Mouse (Mus musculus): ENCODE data around the gene H2al1n. TPM values are rescaled to one million over a fixed set of nuclear protein-coding genes. Genes with fewer than 3 reads are reported as not detected.
"Not testable (repeated sequence)": the region's sequence is repeated elsewhere in the genome, so short reads cannot be mapped to it uniquely, and the experiment has no call there.

Gene H2al1n
- polyA plus RNA-seq (2015; fragmentation: Nextera tagmentation; extraction: Ambion mirVana), result not detected in 2 replicates

- not testable (repeated sequence) for H3K4me2 ChIP-seq (ENCODE audit: low read length); H3K27me3 ChIP-seq (ENCODE audit: insufficient read depth, low read length); H3K9me3 ChIP-seq (replicated peaks; ENCODE audit: low read length); DNase-seq (ENCODE audit: low spot score); H3K36me3 ChIP-seq (ENCODE audit: insufficient read depth, low read length); H3K9ac ChIP-seq (ENCODE audit: low read depth, low read length); H3K27ac ChIP-seq; H3K4me1 ChIP-seq (replicated peaks; ENCODE audit: insufficient read depth, low read length); ATAC-seq (replicated peaks; ENCODE audit: low FRiP score, low read depth); H3K4me3 ChIP-seq (replicated peaks; ENCODE audit: low read depth, low read length)
- WGBS, result 90% methylated on average over 3 of the region's 3 CpGs
These were observed at the start of gene H2al1n for GRCm38 (mm10) chrX:14210848-14211247. Gene H2al1n, plus strand, starts transcription at chrX:14211148.

- Histone ChIP-seq H3K4me1 (replicated peaks; ENCODE audit: insufficient read depth, low read length) (no peaks in the 10 kb centered on the region), H3K9me3 (replicated peaks; ENCODE audit: low read length) (no peaks in the 10 kb centered on the region), H3K27ac (no peak overlapping the region), H3K27me3 (ENCODE audit: insufficient read depth, low read length) (no peaks in the 10 kb centered on the region), H3K4me3 (replicated peaks; ENCODE audit: low read depth, low read length) (no peak overlapping the region), H3K4me2 (ENCODE audit: low read length) (no peak overlapping the region), H3K36me3 (ENCODE audit: insufficient read depth, low read length) (no peaks in the 10 kb centered on the region), H3K9ac (ENCODE audit: low read depth, low read length) (no peak overlapping the region)
- WGBS, result 51% methylated on average over 4 of the region's 4 CpGs
- DNase-seq (ENCODE audit: low spot score) (peak; percentile 47), ATAC-seq (replicated peaks; ENCODE audit: low FRiP score, low read depth) (no peak)
- TF ChIP-seq CTCF (IDR thresholded peaks at IDR 0.05; ENCODE audit: low read depth), result no peak
These were observed 11.7 kb upstream of the H2al1n start for GRCm38 (mm10) chrX:14199284-14199683.

- 41% methylated on average over 8 of the region's 8 CpGs for WGBS
These were observed 4.7 kb upstream of the H2al1n start for GRCm38 (mm10) chrX:14206112-14206875.

DNA sequence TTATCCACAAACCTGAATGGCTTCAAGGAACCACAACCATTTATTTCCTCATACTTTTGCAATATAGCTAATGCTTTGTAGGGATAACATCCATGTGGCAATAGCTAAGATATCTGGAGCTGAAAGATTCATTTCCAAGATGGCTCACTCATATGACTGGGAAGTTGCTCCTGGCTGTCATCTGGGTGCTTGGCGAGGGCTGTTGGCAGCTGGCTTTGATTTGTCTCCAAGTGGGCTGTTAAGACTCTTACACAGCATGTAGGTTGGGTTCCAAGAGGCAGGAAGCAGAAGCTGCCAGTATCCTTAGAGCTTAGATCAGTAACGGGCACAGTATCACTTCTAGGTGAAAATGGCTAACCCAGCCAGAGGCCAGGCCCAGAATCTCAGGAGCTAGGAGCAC is 18.3 kb downstream of the H2al1n start:
- Histone ChIP-seq H3K36me3 (ENCODE audit: insufficient read depth, low read length) (no peaks in the 10 kb centered on the region), H3K9me3 (replicated peaks; ENCODE audit: low read length) (no peaks in the 10 kb centered on the region), H3K27me3 (ENCODE audit: insufficient read depth, low read length) (no peaks in the 10 kb centered on the region), H3K4me3 (replicated peaks; ENCODE audit: low read depth, low read length) (no peak overlapping the region), H3K4me2 (ENCODE audit: low read length) (no peak overlapping the region), H3K4me1 (replicated peaks; ENCODE audit: insufficient read depth, low read length) (no peaks in the 10 kb centered on the region), H3K9ac (ENCODE audit: low read depth, low read length) (no peak overlapping the region), H3K27ac (no peak overlapping the region)
- DNase-seq (ENCODE audit: low spot score) (no peak), ATAC-seq (replicated peaks; ENCODE audit: low FRiP score, low read depth) (no peak)
- 63% methylated on average over 2 of the region's 2 CpGs for WGBS
- no peak for TF ChIP-seq CTCF (IDR thresholded peaks at IDR 0.05; ENCODE audit: low read depth)

More at GRCm38 (mm10) chrX:14206112-14206875, 4.7 kb upstream of the H2al1n start:
- Histone ChIP-seq H3K36me3 (ENCODE audit: insufficient read depth, low read length) (no peaks in the 10 kb centered on the region), H3K9ac (ENCODE audit: low read depth, low read length) (no peak overlapping the region), H3K4me1 (replicated peaks; ENCODE audit: insufficient read depth, low read length) (no peaks in the 10 kb centered on the region), H3K27ac (no peak overlapping the region), H3K9me3 (replicated peaks; ENCODE audit: low read length) (no peaks in the 10 kb centered on the region), H3K4me3 (replicated peaks; ENCODE audit: low read depth, low read length) (no peak overlapping the region), H3K4me2 (ENCODE audit: low read length) (no peak overlapping the region), H3K27me3 (ENCODE audit: insufficient read depth, low read length) (no peaks in the 10 kb centered on the region)
- DNase-seq (ENCODE audit: low spot score), result peak; percentile 81
- TF ChIP-seq CTCF (IDR thresholded peaks at IDR 0.05; ENCODE audit: low read depth), result no peak
- ATAC-seq (replicated peaks; ENCODE audit: low FRiP score, low read depth), result peak; percentile 85

GRCm38 (mm10) chrX:14259597-14260239 is 48.8 kb downstream of the H2al1n start:
- WGBS, result 73% methylated on average over 3 of the region's 3 CpGs
- no peaks in the 10 kb centered on the region for H3K9me3 ChIP-seq (replicated peaks; ENCODE audit: low read length)
- H3K27me3 ChIP-seq (ENCODE audit: insufficient read depth, low read length), result no peaks in the 10 kb centered on the region
- H3K4me2 ChIP-seq (ENCODE audit: low read length), result no peak overlapping the region
- H3K36me3 ChIP-seq (ENCODE audit: insufficient read depth, low read length), result no peaks in the 10 kb centered on the region
- no peak overlapping the region for H3K27ac ChIP-seq
- H3K4me1 ChIP-seq (replicated peaks; ENCODE audit: insufficient read depth, low read length), result no peaks in the 10 kb centered on the region
- no peak overlapping the region for H3K4me3 ChIP-seq (replicated peaks; ENCODE audit: low read depth, low read length)
- DNase-seq (ENCODE audit: low spot score) (no peak), ATAC-seq (replicated peaks; ENCODE audit: low FRiP score, low read depth) (no peak)
- H3K9ac ChIP-seq (ENCODE audit: low read depth, low read length), result no peak overlapping the region
- no peak for TF ChIP-seq CTCF (IDR thresholded peaks at IDR 0.05; ENCODE audit: low read depth)
